In genomic region chr12:33236344-33237049, GRCm38 (mm10) we compare ENCODE assay signal across 11 mouse cellular contexts.
DNase-seq lines count a peak whose midpoint lies in the region; ATAC-seq and TF ChIP-seq lines count a peak whose summit lies in the region.
"Had no signal": no experiment of that assay in that cellular context is flagged by ENCODE, and none has a peak within 500 bp of the region (broad histone marks: within the 10 kb centered on the region; RNA-seq: fewer than 3 reads in every experiment).

No protein-coding gene starts in this region.

- 0 out of 2 replicates have a peak, but pooled peaks have one; percentile 21 for TF ChIP-seq CTCF in intestine, postnatal 0 days (IDR thresholded peaks at IDR 0.05; ENCODE audit: low read depth)
- no peak for TF ChIP-seq CTCF in thymus, adult 2 months (IDR thresholded peaks at IDR 0.05; ENCODE audit: borderline replicate concordance, control insufficient read depth, extremely low read depth, insufficient read depth, low read length, poor library complexity)

- 75% methylated on average over 11 of the region's 11 CpGs for WGBS in intestine, postnatal 0 days
- 63% methylated on average over 11 of the region's 11 CpGs for WGBS in intestine, embryonic 16.5 days
- 95% methylated on average over 11 of the region's 11 CpGs for WGBS in thymus, adult 2 months

- H3K4me3 ChIP-seq in intestine, postnatal 0 days (ENCODE audit: low read depth, low read length), result no peak overlapping the region
- no peak overlapping the region for H3K4me3 ChIP-seq in intestine, embryonic 16.5 days (ENCODE audit: low read length)
- no peak overlapping the region for H3K4me3 ChIP-seq in thymus, adult 2 months (ENCODE audit: control insufficient read depth, insufficient read depth, low read length)
- H3K4me3 ChIP-seq: embryonic facial prominence, embryonic 12.5 days; stomach, embryonic 15.5 days had no signal

- DNase-seq in thymus, adult 2 months, result peak; percentile 4
- DNase-seq in thymus, adult 18-20 months, result no peak
- no peak for DNase-seq in MN1 (ENCODE audit: low spot score)
- DNase-seq in ovary, postnatal 36 days (ENCODE audit: low spot score), result no peak
- DNase-seq: right cerebral cortex, postnatal 25 days had no signal

- H3K4me1 ChIP-seq in intestine, postnatal 0 days (replicated peaks; ENCODE audit: control insufficient read depth, insufficient read depth, low read length), result no peaks in the 10 kb centered on the region
- H3K4me1 ChIP-seq in intestine, embryonic 16.5 days (ENCODE audit: control insufficient read depth, insufficient read depth, low read length), result peaks cover 12% of the 10 kb centered on the region
- 0 out of 2 replicates have a peak, but pooled peaks cover 3% of the 10 kb centered on the region for H3K4me1 ChIP-seq in thymus, adult 2 months (replicated peaks; ENCODE audit: control insufficient read depth, insufficient read depth, low read length)

- no peak overlapping the region for H3K9ac ChIP-seq in intestine, postnatal 0 days (ENCODE audit: low read depth, low read length)
- no peak overlapping the region for H3K9ac ChIP-seq in intestine, embryonic 16.5 days (ENCODE audit: low read depth, low read length)
- H3K9ac ChIP-seq: embryonic facial prominence, embryonic 12.5 days; stomach, embryonic 15.5 days had no signal

- H3K36me3 ChIP-seq in intestine, postnatal 0 days (ENCODE audit: control insufficient read depth, insufficient read depth), result no peaks in the 10 kb centered on the region
- H3K36me3 ChIP-seq in intestine, embryonic 16.5 days (ENCODE audit: control insufficient read depth, insufficient read depth, low read length), result no peaks in the 10 kb centered on the region
- H3K36me3 ChIP-seq in thymus, adult 2 months (ENCODE audit: control insufficient read depth, insufficient read depth, low read length), result no peaks in the 10 kb centered on the region
- H3K36me3 ChIP-seq: embryonic facial prominence, embryonic 12.5 days; stomach, embryonic 15.5 days had no signal

- no peak for ATAC-seq in intestine, postnatal 0 days
- no peak for ATAC-seq in intestine, embryonic 16.5 days
- ATAC-seq in erythroid progenitor cell, adult 5-6 weeks (replicated peaks; ENCODE audit: low FRiP score, poor library complexity, severe bottlenecking), result 0 out of 2 replicates have a peak, but pooled peaks have one; percentile 19

- no peak overlapping the region for H3K27ac ChIP-seq in intestine, postnatal 0 days (ENCODE audit: low read depth, low read length)
- no peak overlapping the region for H3K27ac ChIP-seq in intestine, embryonic 16.5 days (ENCODE audit: low read length)
- H3K27ac ChIP-seq in thymus, adult 2 months (ENCODE audit: control insufficient read depth, insufficient read depth, low read length), result no peak overlapping the region
- H3K27ac ChIP-seq: embryonic facial prominence, embryonic 12.5 days; stomach, embryonic 15.5 days had no signal

- no peaks in the 10 kb centered on the region for H3K27me3 ChIP-seq in intestine, postnatal 0 days (replicated peaks; ENCODE audit: control insufficient read depth, insufficient read depth, low read length)
- H3K27me3 ChIP-seq in intestine, embryonic 16.5 days (replicated peaks; ENCODE audit: control insufficient read depth, insufficient read depth, low read length), result no peaks in the 10 kb centered on the region
- H3K27me3 ChIP-seq in thymus, adult 2 months (ENCODE audit: control insufficient read depth, insufficient read depth, low read length), result no peaks in the 10 kb centered on the region
- H3K27me3 ChIP-seq: embryonic facial prominence, embryonic 12.5 days; stomach, embryonic 15.5 days had no signal

- no peak for TF ChIP-seq POLR2A in thymus, adult 2 months (IDR thresholded peaks at IDR 0.05; ENCODE audit: control insufficient read depth, extremely low read depth, insufficient read depth, low read length, poor library complexity)

- H3K4me2 ChIP-seq in intestine, postnatal 0 days (replicated peaks; ENCODE audit: low read depth), result no peak overlapping the region
- H3K4me2 ChIP-seq in intestine, embryonic 16.5 days (ENCODE audit: low read depth, low read length), result no peak overlapping the region
- H3K4me2 ChIP-seq: embryonic facial prominence, embryonic 12.5 days; liver, embryonic 11.5 days; stomach, embryonic 15.5 days had no signal

- no peaks in the 10 kb centered on the region for H3K9me3 ChIP-seq in intestine, postnatal 0 days (ENCODE audit: control insufficient read depth)
- H3K9me3 ChIP-seq in intestine, embryonic 16.5 days (ENCODE audit: control insufficient read depth, low read length), result no peaks in the 10 kb centered on the region
- H3K9me3 ChIP-seq: stomach, embryonic 15.5 days had no signal
